Mouse (Mus musculus) embryo, embryonic 9.5 days (tissue): Measurements from ENCODE around the gene Reps2.

Source experiments
- DNase-seq: peaks from one replicate; pipeline ENCODE4 v3.0.0-alpha.2; 2017; ENCODE audit errors: extremely low spot score

The Reps2 gene

DNA sequence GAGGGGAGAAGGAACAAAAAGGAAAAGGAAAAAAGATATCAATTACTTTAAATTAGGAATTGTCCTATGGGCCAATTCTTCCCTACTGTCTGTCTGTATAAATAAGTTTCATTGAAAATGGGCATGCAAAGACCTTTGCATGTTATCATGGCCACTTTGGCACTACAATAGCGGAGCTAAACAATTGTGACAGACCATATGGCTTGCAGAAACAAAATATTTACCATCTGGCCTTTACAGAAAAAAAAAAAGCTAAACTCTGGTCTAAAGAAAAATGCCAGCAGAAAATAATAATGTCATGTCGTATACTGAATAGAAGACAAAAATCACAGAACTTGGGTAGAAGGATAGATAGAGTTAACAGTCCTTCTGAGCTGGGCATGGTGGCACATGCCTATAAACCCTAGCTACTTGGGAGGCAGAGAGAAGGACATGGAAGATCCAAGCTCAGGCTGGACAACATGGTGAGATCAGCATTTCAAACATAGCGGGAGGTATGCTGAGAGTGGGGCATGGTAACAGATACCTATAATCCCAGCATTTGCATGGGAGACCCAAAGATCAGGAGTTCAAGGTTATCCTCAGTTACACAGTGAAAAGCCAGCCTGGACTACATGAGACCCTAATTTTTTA, 54.2 kb downstream of the Reps2 start:
- DNase-seq, result no peak

DNA sequence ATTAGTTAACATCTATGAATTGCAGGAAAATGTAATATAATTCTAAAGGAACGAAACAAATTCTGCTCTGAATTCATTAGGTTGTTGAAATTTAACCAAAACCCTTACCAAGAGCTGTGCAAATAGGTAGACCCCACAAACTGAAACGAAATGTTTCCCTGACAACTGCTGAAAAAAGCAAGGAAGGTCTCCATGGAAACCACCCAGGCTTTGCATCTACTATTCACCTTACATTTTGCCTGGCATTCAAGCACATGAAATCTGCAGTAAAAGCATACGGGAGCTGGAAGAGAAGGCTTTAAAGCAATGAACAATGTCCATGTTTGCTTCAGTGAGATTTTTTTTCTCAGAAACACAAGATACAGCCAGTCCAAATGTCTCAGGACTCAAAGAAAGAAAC, 59.1 kb downstream of the Reps2 start:
- no peak for DNase-seq

DNA sequence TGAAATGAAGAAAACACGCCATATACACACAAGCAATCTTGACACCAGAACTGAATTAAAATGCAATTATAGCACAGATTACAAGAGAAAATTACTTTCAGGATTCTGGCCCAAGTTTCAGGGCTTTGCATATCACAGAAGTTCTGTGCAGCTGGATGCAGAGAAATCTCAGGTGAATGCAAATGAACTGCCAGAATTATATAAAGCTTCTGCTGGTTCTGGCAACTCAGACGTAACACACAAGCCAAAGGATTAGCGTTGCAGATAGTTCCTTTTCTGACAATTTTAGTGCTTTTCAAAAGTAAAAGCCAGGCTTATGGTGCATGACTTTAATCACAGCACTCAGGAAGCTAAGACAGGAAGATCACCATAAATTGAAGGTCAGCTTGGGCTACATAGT, 62.9 kb downstream of the Reps2 start:
- DNase-seq, result no peak

DNA sequence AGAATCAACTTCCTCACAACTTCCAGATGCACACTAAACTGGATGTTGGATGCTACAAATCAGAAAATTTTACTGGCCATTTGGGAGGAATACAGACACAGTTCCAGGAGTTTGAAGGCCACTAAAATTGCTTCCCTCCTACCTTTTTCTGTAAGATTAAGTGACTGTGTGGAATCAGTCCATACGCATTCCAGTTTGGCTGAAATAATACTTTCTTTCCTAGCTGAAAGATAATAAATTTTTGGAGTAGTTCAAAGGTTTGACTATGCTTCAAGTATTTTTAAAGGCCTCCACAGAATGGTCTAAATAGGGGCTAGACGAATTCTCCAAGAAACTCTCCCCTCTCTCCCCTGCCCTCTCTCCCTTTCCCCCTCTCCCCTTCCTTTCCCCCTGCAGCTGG, 75.0 kb downstream of the Reps2 start:
- DNase-seq, result no peak

DNA sequence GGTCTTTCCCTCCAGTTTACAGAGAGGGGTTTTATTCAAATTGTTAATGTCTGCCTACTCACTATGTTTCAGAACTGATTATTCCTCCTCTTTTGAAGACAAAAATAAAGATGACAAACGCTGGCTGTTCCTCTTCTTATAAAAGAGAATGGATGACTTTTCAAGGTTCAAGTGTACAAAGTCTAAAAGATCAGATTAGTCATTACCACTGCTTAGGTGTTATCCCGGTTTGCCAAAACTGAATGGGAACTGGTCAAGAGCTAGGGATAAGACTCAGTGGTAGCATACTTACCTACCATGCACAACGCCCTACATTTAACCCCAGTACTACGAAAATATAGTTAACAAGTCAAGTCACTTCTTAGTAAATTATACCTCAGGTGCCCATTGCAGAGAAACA, 77.9 kb downstream of the Reps2 start:
- no peak for DNase-seq

DNA sequence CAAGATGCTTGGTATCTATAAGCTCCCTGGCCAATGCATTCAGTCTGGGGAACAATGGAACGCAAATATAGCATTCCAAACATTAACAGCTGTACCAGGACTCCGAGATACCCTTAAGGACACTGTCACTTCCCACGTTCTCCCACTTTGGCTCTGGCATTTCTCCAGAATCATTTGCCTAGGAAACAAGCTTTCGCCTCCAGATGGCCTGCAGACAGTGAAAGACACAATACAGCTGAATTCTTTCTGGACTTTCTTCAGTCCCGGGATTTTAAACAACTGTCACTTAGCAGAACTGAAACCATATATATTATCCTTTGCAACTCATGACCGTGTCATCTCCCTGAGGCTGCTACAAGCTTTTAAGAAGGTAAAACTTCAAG, 87.0 kb downstream of the Reps2 start:
- no peak for DNase-seq

DNA sequence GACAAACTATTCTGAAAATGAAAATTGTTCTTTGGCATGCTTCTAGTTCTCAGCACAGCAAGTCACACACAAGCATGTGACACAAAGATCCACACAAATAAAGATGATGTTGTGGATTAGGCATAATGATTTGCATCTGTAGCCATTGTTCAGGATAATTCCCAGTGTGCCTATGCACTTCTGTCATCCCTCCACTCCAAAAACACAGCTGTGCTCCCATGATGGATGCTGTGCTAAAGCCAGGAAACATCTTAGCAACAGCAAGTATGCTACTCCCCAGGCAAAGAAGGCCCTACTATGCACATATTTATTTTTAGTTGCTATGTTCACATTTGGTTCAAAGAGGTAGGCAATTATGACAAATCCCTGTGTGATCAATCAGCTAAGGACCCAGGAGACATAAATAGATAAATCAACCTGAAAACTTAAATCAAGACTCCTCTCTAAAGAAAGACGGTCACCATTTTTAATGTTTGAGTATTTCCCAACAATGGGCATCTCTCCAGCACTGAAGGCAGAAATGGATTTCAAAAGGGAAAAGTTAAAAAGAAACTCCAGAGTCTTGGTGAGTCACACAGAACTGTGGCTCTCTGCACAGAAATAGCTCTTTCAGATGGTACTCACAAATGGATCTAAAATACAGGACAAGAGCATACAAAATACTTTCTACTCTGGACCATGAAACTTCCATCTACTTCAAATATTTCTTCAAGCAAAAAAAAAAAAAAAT, 87.6 kb downstream of the Reps2 start:
- no peak for DNase-seq

DNA sequence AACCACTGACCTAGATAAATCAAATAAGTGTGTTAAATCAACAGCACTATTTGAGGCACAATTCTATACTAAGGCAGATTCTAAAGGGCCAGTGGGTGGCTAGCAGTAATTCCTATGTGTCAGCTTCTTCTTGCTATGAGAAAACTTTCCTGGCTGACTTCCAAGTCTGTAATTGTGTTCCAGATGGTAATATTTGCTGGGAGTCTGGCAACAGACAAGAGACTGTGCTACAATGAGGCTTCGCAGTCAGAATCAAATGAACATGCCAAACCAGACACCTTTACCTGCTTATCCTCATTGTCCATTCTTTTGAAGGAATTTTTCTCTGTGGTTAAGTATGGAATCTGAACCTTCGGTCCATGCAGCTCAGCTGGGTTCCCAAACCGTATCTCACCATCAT, 88.9 kb downstream of the Reps2 start:
- DNase-seq, result no peak

DNA sequence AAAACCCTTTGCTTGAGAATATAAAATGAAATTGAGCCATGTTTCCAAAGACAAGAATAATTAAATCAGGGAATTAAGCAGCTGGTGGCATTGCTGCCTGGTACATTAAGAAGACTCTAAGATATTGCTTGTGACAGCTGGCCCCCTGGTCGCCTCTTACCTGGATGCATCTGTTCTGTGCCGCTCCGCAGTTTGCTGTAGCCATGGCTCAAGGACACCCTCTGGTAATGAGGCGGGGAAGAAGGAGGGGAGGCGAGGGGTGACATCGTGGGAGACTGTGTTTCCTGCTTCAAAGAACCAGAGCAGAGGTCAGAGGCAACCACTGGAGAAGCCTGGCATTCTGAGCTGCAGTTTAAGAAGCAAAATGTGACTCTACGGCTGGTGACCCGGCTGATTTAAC, 91.1 kb downstream of the Reps2 start:
- DNase-seq, result no peak

DNA sequence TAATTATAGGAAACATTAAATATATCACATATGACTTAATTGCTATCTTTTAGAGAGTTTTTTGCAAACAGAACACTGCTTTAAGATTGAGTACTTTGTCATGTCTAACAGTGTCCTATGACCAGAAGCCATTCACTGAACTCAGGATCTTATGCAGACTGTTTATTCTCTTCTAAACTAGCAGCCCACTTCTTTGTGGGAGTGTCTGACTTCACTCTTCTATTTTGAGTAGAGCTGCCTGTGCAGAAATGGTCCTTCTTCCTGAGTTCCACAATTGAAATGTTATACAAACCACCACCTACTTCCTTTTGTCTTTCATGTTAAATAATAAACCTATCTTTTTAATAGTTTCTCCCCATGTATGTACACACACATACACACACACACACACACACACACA, 98.4 kb downstream of the Reps2 start:
- no peak for DNase-seq

DNA sequence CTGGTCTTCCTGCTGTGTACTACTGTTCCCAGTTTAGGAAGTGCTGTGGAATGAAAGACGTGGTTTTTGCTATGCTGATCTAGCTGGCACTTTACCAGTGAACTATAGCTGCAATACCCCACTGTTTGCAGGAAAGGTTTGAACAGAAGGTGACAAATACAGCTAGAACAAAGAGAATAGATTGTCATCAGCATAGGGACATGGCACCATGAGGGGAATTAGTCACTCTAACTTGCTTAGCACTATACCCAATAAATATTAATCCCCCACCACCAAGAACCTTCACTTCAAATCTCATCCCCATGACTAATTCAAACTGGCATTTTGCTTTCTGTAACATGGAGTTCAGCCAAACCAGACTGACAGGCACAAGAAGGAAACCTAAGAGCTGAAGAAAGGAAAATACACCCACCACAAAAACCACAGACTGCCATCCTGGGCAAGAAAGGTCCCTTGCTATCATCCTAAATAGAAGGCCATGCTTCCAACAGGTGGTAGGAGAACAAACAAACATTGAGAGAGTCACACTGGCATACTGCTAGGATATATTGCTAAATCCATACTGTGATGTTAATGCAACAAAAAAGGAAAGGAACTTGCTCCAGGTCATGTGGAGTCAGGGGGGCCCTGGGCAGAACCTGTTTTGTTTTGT, 100.7 kb downstream of the Reps2 start:
- no peak for DNase-seq

DNA sequence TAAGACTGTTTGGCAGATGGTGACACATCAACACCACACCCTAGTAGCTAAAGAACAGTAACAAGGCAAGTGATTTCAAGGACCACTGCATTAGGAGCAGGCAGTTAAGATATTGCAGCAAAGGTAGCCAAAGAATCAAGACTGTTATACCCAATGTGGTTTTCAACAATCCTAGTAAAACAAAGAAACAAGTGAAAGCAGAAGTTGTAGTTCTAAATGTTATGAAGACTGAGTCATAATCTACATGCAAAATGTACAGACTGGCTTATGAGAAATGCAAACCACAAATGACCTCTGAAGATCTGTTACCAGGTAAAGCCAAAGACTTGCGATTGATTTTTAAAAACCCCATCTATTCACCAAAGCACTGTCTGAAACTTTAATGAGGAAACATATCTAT, 101.5 kb downstream of the Reps2 start:
- no peak for DNase-seq

DNA sequence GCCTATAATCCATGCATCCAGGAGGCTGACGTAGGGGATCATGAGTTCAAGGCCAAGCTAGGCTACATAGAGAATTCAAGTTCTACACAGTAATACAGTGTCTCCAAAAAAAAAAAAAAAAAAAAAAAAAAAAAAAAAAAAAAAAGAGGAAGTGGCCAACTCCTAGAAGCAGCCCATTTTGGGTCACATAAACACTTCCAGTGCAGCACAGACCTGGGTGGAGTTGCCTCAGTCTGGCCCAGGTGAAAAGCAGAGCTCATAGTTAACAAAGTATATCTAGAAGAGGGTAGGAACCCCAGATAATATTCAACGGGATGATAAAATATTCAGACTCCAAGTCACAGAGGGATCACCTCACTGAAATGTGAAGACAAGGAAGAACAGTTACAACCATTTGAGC, 112.4 kb downstream of the Reps2 start:
- DNase-seq, result no peak

DNA sequence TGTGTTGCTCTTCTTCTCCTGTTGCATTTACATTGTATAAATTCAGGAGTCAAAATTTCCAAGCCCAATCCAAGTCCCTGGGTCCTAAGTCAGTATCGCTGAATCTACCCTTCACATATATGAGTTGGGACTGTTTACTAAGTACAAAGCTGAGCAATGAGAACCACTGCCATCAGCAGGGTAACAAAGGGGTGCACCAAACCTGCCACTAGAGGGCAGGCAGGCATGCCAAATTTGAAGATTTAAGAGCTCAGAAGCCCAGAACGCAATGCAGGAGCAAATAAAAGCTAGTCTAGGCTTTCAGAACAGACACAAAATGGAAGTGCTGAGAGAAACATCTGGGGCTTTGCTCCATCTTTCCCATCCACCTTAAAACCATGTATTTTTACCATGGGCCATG, 116.2 kb downstream of the Reps2 start:
- peak; percentile 18 for DNase-seq

DNA sequence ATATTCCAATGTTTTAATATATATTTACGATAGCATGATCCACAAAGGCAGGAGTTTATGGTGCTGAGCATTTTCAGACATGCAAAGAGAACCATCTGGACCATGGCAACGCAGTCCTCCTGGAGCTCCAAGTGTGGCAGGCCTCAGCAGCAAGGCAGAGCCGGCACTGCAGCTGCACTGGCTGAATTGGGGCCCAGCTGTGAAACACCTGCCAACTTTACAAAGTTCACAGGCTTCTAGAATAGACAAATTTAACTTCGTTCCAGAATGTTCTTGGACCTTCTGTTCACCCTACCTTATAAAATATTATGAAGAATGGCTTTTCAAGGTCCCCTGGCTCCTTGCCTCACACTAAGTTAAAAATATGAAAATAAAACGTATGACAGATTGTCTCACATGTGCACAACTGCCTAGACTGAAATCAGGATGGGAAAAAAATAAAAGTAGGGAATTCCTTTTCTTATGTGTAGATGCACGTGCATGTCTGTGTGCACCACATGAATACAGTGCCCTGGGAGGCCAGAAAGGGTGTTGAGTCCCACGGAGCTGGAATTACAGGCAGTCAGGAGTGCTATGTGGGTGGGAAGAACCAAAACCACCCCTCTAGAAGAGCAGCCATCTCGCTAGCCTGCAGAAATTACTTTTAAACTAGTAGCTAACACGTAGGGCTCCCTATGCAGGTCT, 121.5 kb downstream of the Reps2 start:
- DNase-seq, result no peak

DNA sequence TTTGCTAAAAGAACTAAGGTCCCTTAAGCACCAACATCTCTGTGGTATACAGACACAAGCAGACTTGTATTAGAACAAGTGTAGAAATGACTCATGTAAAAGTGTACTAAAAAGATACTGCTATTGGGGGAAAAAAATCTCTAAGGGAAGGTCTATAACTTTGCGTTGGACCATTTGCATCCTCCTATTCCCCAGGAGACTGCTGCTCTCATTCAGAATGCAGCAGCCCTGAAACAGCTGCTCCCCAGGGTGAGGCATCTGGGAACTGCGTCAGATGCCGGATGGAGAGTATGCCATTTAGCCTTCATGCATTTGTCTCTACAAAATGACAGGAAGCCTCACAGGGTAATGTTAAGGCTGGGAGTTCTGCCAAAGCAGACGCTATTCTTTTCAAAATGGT, 122.3 kb downstream of the Reps2 start:
- DNase-seq, result no peak

DNA sequence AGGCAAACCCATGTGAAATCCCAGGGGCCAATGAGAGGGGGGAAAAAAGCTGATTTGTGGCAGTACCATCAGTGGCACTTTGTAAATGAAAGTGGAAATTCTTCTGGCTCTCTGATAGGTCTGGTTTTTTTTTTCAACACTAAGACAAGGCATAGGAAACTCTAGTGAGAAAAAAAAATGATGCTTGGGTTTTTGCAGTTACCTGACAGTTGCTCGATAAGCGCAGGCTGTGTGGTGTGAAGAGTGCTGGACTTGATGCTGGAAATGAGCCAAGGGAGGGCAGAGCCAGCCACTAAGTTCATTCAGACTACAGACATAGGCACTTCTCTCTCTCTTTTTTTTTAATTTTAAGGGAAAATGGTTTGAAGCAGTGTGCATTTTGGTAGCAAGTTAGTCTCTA, 123.1 kb downstream of the Reps2 start:
- no peak for DNase-seq

DNA sequence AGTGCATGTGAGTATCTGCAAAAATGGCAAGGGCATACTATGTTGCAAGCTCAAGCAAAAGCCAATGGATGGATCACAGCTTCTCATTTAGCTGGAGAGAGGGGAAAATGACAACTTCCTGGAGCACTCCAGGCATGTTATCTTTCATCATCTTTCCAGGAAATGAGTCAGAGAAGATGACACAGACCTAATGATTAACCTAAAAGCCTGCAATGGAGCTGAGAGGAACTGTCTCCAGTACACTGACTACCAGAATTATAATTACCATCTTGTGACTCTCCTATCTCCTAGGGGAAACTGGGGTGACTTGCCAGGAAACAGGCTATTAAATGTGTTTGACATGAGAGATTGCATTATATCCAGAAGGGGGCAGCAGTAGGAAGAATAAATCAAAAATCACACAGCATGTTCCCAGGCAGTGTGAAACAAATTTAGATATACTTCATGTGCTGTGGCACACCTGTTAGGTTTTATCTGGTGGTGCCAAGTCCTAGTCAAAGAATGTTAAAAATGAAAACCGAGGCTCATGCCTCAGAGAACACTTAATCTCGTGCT, 132.9 kb downstream of the Reps2 start:
- no peak for DNase-seq

DNA sequence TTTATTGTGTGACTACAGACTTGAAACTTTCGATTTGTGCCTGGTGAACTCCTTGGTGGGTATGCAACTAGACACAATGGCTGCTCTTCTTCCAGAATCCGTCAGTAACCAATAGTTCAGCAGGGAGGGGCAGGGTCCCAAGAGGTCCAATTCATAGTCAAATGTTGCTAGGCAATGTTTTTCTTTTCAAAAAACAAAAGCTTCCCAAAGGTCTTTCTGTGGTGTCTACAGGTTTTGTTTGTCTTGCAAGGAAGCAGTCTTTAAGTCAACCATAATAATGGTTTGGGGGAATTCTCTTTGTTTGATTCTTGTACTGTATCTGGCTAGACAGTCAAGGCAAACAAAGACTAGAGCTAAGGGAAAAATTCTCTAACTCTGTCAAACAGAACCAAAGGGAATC, 138.3 kb downstream of the Reps2 start:
- no peak for DNase-seq

DNA sequence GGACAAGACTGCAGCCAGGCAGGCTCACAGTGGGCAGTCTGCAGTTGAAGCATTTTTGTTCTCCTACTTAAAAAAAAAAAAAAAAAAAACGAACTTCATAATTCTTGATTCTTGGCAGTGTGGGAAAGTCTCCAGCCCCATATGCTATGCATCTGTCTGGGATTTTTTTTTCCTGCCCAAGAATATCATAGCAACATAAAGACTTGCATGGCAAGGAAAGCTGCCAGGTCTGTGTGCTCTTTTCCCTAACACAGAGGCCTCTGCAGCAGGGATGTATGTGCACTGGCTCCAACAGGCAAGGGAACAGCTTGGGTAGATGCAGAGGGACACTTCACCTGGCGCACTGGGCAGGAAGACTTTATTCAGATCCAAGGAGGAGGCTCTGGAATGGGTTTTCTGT, 140.0 kb downstream of the Reps2 start:
- no peak for DNase-seq

DNA sequence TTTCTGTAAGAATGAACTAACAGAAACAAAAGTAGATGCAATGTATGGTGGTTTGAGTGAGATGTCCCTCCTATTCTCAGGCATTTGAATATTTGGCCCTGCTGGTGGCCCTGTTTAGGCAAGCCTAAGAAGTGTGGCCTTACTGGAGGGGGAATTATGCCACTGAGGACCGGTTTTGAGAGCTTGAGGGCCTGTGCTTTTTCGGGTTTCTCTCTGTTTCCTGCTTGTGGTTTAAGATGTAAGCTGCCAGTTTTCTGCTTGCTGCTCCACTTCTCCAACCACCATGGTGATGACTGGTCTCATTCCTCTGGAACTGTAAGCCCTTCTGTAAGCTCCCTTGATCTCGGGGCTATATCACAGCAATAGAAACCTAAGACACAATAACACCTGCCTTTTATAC, 142.5 kb downstream of the Reps2 start:
- DNase-seq, result no peak

DNA sequence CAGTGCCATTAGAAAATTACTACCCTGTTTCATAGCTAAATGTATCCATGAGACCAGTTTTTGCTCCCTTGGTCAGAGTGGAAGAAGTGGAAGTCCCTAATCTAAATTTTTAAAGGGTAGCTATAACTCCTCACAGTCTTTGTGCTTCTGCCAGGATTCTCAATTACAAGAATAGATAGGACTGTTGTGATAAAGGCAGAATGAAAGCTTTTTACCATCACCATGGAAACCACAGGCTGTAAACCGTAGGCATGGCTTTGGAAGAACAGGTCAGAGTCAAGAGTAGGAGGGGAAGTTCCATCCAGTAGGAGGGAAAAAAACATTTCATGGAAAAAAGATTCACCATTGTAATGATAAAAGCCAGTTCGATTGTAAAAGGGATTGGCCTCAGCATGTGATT, 147.0 kb downstream of the Reps2 start:
- DNase-seq, result no peak

DNA sequence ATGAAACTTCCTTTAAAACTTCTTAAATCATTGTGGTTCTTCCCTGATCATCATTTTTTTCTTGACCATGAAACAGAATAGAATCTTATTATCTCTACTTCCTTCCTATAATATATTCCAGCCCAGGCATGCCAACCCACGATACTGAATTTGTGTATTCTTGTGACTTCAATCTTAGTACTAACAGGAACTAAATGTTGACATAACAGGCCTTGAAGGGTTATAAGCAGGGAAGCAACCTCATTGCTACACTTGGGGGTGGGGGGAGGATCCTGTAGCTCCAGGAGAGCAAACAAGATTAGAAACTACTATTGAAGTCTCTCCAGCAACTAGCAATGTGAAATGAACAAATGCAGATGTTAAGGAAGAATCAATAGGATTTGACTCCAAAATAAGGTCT, 154.8 kb downstream of the Reps2 start:
- DNase-seq, result no peak
